Mouse (Mus musculus) liver, embryonic 14.5 days (tissue): ENCODE data around the gene Dag1. TPM values are rescaled to one million over a fixed set of nuclear protein-coding genes. Genes with fewer than 3 reads are reported as not detected.
A peak's percentile ranks its signal among the peaks of the same experiment; 100 is the strongest.

Source experiments
- ATAC-seq: fragments of 200-750 bp; cut with Nextera tagmentation; 2 replicates; pipeline ENCODE4 v1.8.0; 2017; ENCODE audit warnings: moderate number of reproducible peaks, mild to moderate bottlenecking, moderate library complexity; ENCODE audit not compliant: insufficient read depth
- DNase-seq, 3 experiments: peaks; one replicate each; pipeline ENCODE4 v3.0.0-alpha.2; 2012 to 2013; ENCODE audit warnings: low read depth in 3 of 3, low spot score in 3 of 3
- H3K27ac ChIP-seq: fragments of 300-500 bp; sonication (generic); 2 replicates; pipeline ENCODE4 v1.5.1; 2014; ENCODE audit warnings: moderate library complexity, mild to moderate bottlenecking, control low read depth, inconsistent platforms
- H3K27me3 ChIP-seq: fragments of 300-500 bp; sonication (generic); 2 replicates; pipeline ENCODE4 v1.6.1; 2014; ENCODE audit warnings: mild to moderate bottlenecking, low read length, moderate library complexity; ENCODE audit not compliant: control insufficient read depth, insufficient read depth
- H3K36me3 ChIP-seq: fragments of 300-500 bp; sonication (generic); replicated peaks from 2 replicates; pipeline ENCODE4 v1.6.1; 2014; ENCODE audit warnings: low read depth; ENCODE audit not compliant: control insufficient read depth, insufficient read depth
- H3K4me1 ChIP-seq, 2 experiments: fragments of 200-500 bp in 1 of 2; fragments of 300-500 bp in 1 of 2; sonication (generic) in 1 of 2; replicated peaks; 2 replicates each; pipeline ENCODE4 v1.6.1; 2012 to 2014; ENCODE audit warnings: antibody characterized with exemption in 1 of 2, inconsistent platforms in 1 of 2, low read length in 1 of 2; ENCODE audit not compliant: control insufficient read depth in 2 of 2, insufficient read depth in 2 of 2
- H3K4me2 ChIP-seq: fragments of 300-500 bp; sonication (generic); 2 replicates; pipeline ENCODE4 v1.6.1; 2014; ENCODE audit warnings: low read depth, mild to moderate bottlenecking, control low read depth, moderate library complexity
- H3K4me3 ChIP-seq, 2 experiments: fragments of 200-500 bp in 1 of 2; fragments of 300-500 bp in 1 of 2; sonication (generic) in 1 of 2; 2 replicates each; pipeline ENCODE4 v1.5.1; 2012 to 2014; ENCODE audit warnings: low read depth in 2 of 2, low read length in 2 of 2, mild to moderate bottlenecking in 2 of 2, control low read depth in 1 of 2, inconsistent platforms in 1 of 2, moderate library complexity in 1 of 2; ENCODE audit not compliant: insufficient read depth in 1 of 2
- H3K9ac ChIP-seq: fragments of 300-500 bp; sonication (generic); replicated peaks from 2 replicates; pipeline ENCODE4 v1.6.1; 2014; ENCODE audit warnings: mild to moderate bottlenecking, control low read depth, moderate library complexity
- H3K9me3 ChIP-seq: fragments of 300-500 bp; sonication (generic); 2 replicates; pipeline ENCODE4 v1.6.1; 2016; ENCODE audit warnings: low read length, mixed read lengths; ENCODE audit not compliant: control insufficient read depth
- CTCF ChIP-seq: IDR thresholded peaks from 2 replicates; pipeline ENCODE4 v1.5.1; 2016; ENCODE audit warnings: antibody characterized with exemption, low read depth, control low read depth
- EP300 ChIP-seq: IDR thresholded peaks from 2 replicates; pipeline ENCODE4 v1.6.1; 2016; ENCODE audit warnings: antibody characterized with exemption, low read depth
- WGBS: fragments of 180-500 bp; shearing (Covaris S2); extraction: QIAGEN DNeasy Blood & Tissue Kit; methylation state at CpG from one replicate; pipeline ENCODE4 v1.1.7; 2014; ENCODE audit not compliant: insufficient replicate concordance; 5-methylcytosine and 5-hydroxymethylcytosine counted together
- polyA plus RNA-seq, 2 experiments: library from polyadenylated mRNA; depleted of rRNA in 1 of 2; stranded (reverse) in 1 of 2; unstranded in 1 of 2; fragments of >200 nt; fragmentation: Nextera tagmentation in 1 of 2; extraction: Ambion mirVana in 1 of 2; gene quantifications; 2 replicates each; pipeline versions ENCODE4 v1.2.1 to v1.2.3; 2012 to 2014

The Dag1 gene
- polyA plus RNA-seq, 2 experiments: 5.3 to 12.0 TPM

GRCm38 (mm10) chr9:108284410-108284809 is 20.7 kb upstream of the Dag1 start:
- Histone ChIP-seq H3K36me3 (no peaks in the 10 kb centered on the region), H3K4me2 (no peak overlapping the region), H3K27me3 (no peaks in the 10 kb centered on the region), H3K9ac (no peak overlapping the region), H3K27ac (no peak overlapping the region), H3K4me1 (peaks cover 4 to 5% of the 10 kb centered on the region in 2 experiments; a peak in 2 of 4 replicates), H3K4me3 (no peak overlapping the region), H3K9me3 (no peaks in the 10 kb centered on the region)
- TF ChIP-seq EP300 (no peak), CTCF (peak; percentile 91)
- 8% methylated on average over 6 of the region's 6 CpGs for WGBS
- DNase-seq (peak in 2 of 3 experiments; percentile 60 to 66), ATAC-seq (peak; percentile 80)

DNA sequence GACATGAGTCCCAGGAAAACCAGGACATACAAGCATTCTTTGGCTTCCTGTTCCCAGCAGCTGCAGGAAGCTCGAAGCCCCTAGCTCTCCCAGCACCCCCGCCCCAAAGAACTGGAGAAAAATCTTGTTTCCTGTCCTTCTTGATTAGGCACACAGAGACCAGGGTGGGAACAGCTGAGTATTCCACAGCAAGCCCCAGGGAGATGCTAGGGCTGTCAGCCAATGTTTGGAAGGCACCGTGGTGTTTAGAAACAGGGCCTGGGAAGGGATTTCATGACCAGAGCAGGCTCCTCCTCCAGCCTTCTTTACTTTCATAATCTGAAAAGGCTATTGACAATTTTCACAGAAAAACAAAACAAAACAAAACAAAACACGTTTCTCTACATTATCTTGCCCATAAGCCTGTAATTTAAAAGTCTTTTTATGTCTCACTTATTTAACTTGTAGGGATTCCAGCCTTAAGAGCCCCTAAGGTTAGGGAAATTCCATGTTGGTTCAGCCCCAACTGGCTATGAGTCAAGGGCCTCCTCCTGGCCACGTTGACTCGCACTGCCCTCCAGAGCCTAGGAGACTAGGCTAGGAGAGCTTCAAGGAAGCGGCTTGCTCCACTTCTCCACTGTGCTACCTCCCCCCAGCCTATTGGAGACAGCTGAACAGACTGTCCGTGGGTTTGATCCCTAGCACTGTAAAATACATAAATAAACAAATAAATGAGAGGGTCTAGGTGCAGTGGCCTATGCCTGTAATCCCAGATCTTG is 16.5 kb upstream of the Dag1 start:
- Histone ChIP-seq H3K9ac (no peak overlapping the region), H3K4me2 (no peak overlapping the region), H3K4me1 (peaks cover 0 to 3% of the 10 kb centered on the region in 2 experiments; a peak in 2 of 4 replicates), H3K4me3 (no peak overlapping the region), H3K27ac (no peak overlapping the region), H3K27me3 (no peaks in the 10 kb centered on the region), H3K9me3 (no peaks in the 10 kb centered on the region), H3K36me3 (no peaks in the 10 kb centered on the region)
- DNase-seq (no peak), ATAC-seq (no peak)
- TF ChIP-seq EP300 (no peak), CTCF (no peak)
- 24% methylated on average over 8 of the region's 8 CpGs for WGBS

DNA sequence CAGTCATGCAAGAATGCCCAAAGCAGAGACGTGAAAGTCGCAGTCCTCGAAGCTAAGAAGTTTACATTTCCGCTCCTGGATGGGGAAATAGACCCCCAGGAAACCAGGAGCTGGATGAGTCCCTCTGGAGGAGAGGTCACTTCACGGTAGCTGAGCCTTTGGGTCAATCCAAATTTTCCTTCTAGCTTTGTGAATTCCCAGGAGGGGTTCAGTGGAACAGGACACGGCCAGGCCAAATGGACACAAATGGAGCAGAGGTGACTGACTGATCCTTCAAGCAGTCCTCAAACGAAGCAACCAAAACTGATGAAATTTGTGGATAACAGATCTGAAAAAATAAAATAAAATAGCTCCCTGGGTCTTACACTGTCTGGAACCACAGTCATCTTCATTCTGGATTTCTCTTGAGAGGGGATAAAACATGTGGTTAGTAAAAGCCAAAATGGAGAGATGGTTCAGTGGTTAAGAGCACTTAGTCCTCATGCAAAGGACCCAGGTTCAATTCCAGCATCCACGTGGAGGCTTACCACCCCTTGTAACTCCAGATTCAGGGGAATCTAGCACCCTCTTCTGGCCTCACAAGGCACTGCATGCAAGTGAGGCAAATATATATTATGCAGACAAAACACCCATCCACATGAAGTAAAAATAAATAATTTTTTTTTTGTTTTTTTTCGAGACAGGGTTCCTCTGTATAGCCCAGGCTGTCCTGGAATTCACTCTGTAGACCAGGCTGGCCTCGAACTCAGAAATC is 15.1 kb upstream of the Dag1 start:
- ATAC-seq: no peak
- no peak overlapping the region for H3K4me3 ChIP-seq
- peak in 2 of 3 experiments; percentile 41 to 45 for DNase-seq
- no peaks in the 10 kb centered on the region for H3K9me3 ChIP-seq
- H3K4me1 ChIP-seq: peaks cover 0 to 7% of the 10 kb centered on the region in 2 experiments; a peak in 2 of 4 replicates
- H3K4me2 ChIP-seq: no peak overlapping the region
- WGBS: 55% methylated on average over 10 of the region's 10 CpGs
- no peaks in the 10 kb centered on the region for H3K36me3 ChIP-seq
- H3K9ac ChIP-seq: no peak overlapping the region
- TF ChIP-seq CTCF: peak; percentile 81
- no peak for TF ChIP-seq EP300
- no peak overlapping the region for H3K27ac ChIP-seq
- no peaks in the 10 kb centered on the region for H3K27me3 ChIP-seq

GRCm38 (mm10) chr9:108275331-108275659 is 11.5 kb upstream of the Dag1 start:
- no peak for DNase-seq
- peaks cover 0 to 7% of the 10 kb centered on the region in 2 experiments; a peak in 2 of 4 replicates for H3K4me1 ChIP-seq
- 36% methylated on average over 6 of the region's 6 CpGs for WGBS
- ATAC-seq: no peak
- no peak overlapping the region for H3K4me3 ChIP-seq
- no peak overlapping the region for H3K4me2 ChIP-seq
- no peaks in the 10 kb centered on the region for H3K9me3 ChIP-seq
- H3K9ac ChIP-seq: no peak overlapping the region
- TF ChIP-seq CTCF: no peak
- TF ChIP-seq EP300: no peak
- no peak overlapping the region for H3K27ac ChIP-seq
- no peaks in the 10 kb centered on the region for H3K27me3 ChIP-seq
- H3K36me3 ChIP-seq: no peaks in the 10 kb centered on the region
